Mouse (Mus musculus): ENCODE data around the gene Gm10337. TPM values are rescaled to one million over a fixed set of nuclear protein-coding genes. Genes with fewer than 3 reads are reported as not detected.

The Gm10337 gene
- total RNA-seq (2021) (not detected), polyA plus RNA-seq (2012; rRNA removed) (not detected in 2 replicates)
- long read RNA-seq: 0 reads

- no peak for DNase-seq
Observed at GRCm38 (mm10) chr15:102503447-102503846, at the start of gene Gm10337. TSS of gene Gm10337 (plus strand) at chr15:102503722.

GRCm38 (mm10) chr15:102455993-102456392 is 47.5 kb upstream of the Gm10337 start:
- DNase-seq: no peak

- DNase-seq: no peak
Observed at GRCm38 (mm10) chr15:102458050-102458736, 45.3 kb upstream of the Gm10337 start.

- peak; percentile 94 for DNase-seq
Observed at GRCm38 (mm10) chr15:102458904-102459317, 44.6 kb upstream of the Gm10337 start, which contains the start of gene Prr13. TSS of gene Prr13 (plus strand) at chr15:102459028.

GRCm38 (mm10) chr15:102459381-102459780 is 44.1 kb upstream of the Gm10337 start:
- no peak for DNase-seq

- no peak for DNase-seq
Observed at GRCm38 (mm10) chr15:102459847-102460246, 43.7 kb upstream of the Gm10337 start.

GRCm38 (mm10) chr15:102460409-102460808 is 43.1 kb upstream of the Gm10337 start:
- DNase-seq: no peak

- peak; percentile 58 for DNase-seq
Observed at GRCm38 (mm10) chr15:102460971-102461370, 42.6 kb upstream of the Gm10337 start.

- no peak for DNase-seq
Observed at GRCm38 (mm10) chr15:102461430-102462075, 42.0 kb upstream of the Gm10337 start.

GRCm38 (mm10) chr15:102463666-102464065 is 39.9 kb upstream of the Gm10337 start:
- no peak for DNase-seq

- no peak for DNase-seq
Observed at GRCm38 (mm10) chr15:102468675-102469370, 34.7 kb upstream of the Gm10337 start.

- peak; percentile 98 for DNase-seq
Observed at GRCm38 (mm10) chr15:102470183-102470604, 33.3 kb upstream of the Gm10337 start, which contains the start of gene Pcbp2. TSS of gene Pcbp2 (plus strand) at chr15:102470539.

GRCm38 (mm10) chr15:102470605-102471294 is 32.8 kb upstream of the Gm10337 start:
- DNase-seq: peak; percentile 90

- no peak for DNase-seq
Observed at GRCm38 (mm10) chr15:102471295-102471645, 32.3 kb upstream of the Gm10337 start.

- DNase-seq: no peak
Observed at GRCm38 (mm10) chr15:102471727-102472126, 31.8 kb upstream of the Gm10337 start.

GRCm38 (mm10) chr15:102473246-102473645 is 30.3 kb upstream of the Gm10337 start:
- no peak for DNase-seq

- DNase-seq: no peak
Observed at GRCm38 (mm10) chr15:102474520-102474919, 29.0 kb upstream of the Gm10337 start.

- no peak for DNase-seq
Observed at GRCm38 (mm10) chr15:102483136-102483535, 20.4 kb upstream of the Gm10337 start.

- DNase-seq: no peak
Observed at GRCm38 (mm10) chr15:102485853-102486252, 17.7 kb upstream of the Gm10337 start.

GRCm38 (mm10) chr15:102487664-102488063 is 15.9 kb upstream of the Gm10337 start:
- DNase-seq: no peak

GRCm38 (mm10) chr15:102498322-102498721 is 5.2 kb upstream of the Gm10337 start:
- DNase-seq: no peak

GRCm38 (mm10) chr15:102499370-102499769 is 4.2 kb upstream of the Gm10337 start:
- DNase-seq: no peak

All from adrenal gland, adult 2 months (tissue).